Mouse (Mus musculus) lung, embryonic 14.5 days (tissue): Measurements from ENCODE around the gene Neb. TPM values are rescaled to one million over a fixed set of nuclear protein-coding genes. Genes with fewer than 3 reads are reported as not detected.

ENCODE experiments used
- ATAC-seq: fragments of 200-750 bp; cut with Nextera tagmentation; 2 replicates; pipeline ENCODE4 v1.8.0; 2017; ENCODE audit warnings: mild to moderate bottlenecking, moderate TSS enrichment, moderate library complexity; ENCODE audit not compliant: insufficient read depth
- DNase-seq: peaks from one replicate; pipeline ENCODE4 v3.0.0-alpha.2; 2015
- H3K27ac ChIP-seq: fragments of 300-500 bp; sonication (generic); 2 replicates; pipeline ENCODE4 v1.5.1; 2014; ENCODE audit warnings: low read depth, mild to moderate bottlenecking, moderate library complexity
- H3K27me3 ChIP-seq: fragments of 300-500 bp; sonication (generic); 2 replicates; pipeline ENCODE4 v1.6.1; 2014; ENCODE audit warnings: low read length, control low read depth; ENCODE audit not compliant: insufficient read depth
- H3K36me3 ChIP-seq: fragments of 300-500 bp; sonication (generic); 2 replicates; pipeline ENCODE4 v1.6.1; 2014; ENCODE audit warnings: control low read depth; ENCODE audit not compliant: insufficient read depth
- H3K4me1 ChIP-seq: fragments of 300-500 bp; sonication (generic); 2 replicates; pipeline ENCODE4 v1.6.1; 2014; ENCODE audit warnings: antibody characterized with exemption, control low read depth; ENCODE audit not compliant: insufficient read depth
- H3K4me2 ChIP-seq: fragments of 300-500 bp; sonication (generic); 2 replicates; pipeline ENCODE4 v1.6.1; 2014; ENCODE audit warnings: mild to moderate bottlenecking
- H3K4me3 ChIP-seq: fragments of 300-500 bp; sonication (generic); 2 replicates; pipeline ENCODE4 v1.5.1; 2014; ENCODE audit warnings: low read depth, low read length
- H3K9ac ChIP-seq: fragments of 300-500 bp; sonication (generic); 2 replicates; pipeline ENCODE4 v1.6.1; 2014
- H3K9me3 ChIP-seq: fragments of 300-500 bp; sonication (generic); 2 replicates; pipeline ENCODE4 v1.6.1; 2016; ENCODE audit warnings: low read depth, low read length, control low read depth
- CTCF ChIP-seq: IDR thresholded peaks from 2 replicates; pipeline ENCODE4 v1.5.1; 2016; ENCODE audit warnings: antibody characterized with exemption, low read depth
- WGBS: fragments of 180-500 bp; shearing (Covaris S2); extraction: QIAGEN DNeasy Blood & Tissue Kit; methylation state at CpG from one replicate; pipeline ENCODE4 v1.1.7; 2014; 5-methylcytosine and 5-hydroxymethylcytosine counted together
- polyA plus RNA-seq: library from polyadenylated mRNA; unstranded; fragments of >200 nt; fragmentation: Nextera tagmentation; extraction: Ambion mirVana; gene quantifications from 2 replicates; pipeline ENCODE4 v1.2.1, GENCODE M21; 2014

The Neb gene
- polyA plus RNA-seq, 1 experiment from 2014 or later, result 0.59 TPM

GRCm38 (mm10) chr2:52272146-52272545 is 106.1 kb downstream of the Neb start:
- no peak for TF ChIP-seq CTCF
- DNase-seq (no peak), ATAC-seq (no peak)

GRCm38 (mm10) chr2:52270911-52271310 is 107.4 kb downstream of the Neb start:
- H3K9me3 ChIP-seq, result no peaks in the 10 kb centered on the region
- DNase-seq (no peak), ATAC-seq (no peak)
- H3K4me3 ChIP-seq, result no peak overlapping the region
- H3K27me3 ChIP-seq, result no peaks in the 10 kb centered on the region
- no peak overlapping the region for H3K27ac ChIP-seq
- WGBS, result 88% methylated on average over 8 of the region's 8 CpGs
- no peak for TF ChIP-seq CTCF
- H3K4me2 ChIP-seq, result no peak overlapping the region
- H3K4me1 ChIP-seq, result no peaks in the 10 kb centered on the region
- no peaks in the 10 kb centered on the region for H3K36me3 ChIP-seq
- no peak overlapping the region for H3K9ac ChIP-seq

More at GRCm38 (mm10) chr2:52272146-52272545, 106.1 kb downstream of the Neb start:
- Histone ChIP-seq H3K27me3 (no peaks in the 10 kb centered on the region), H3K27ac (no peak overlapping the region), H3K4me3 (no peak overlapping the region), H3K9ac (no peak overlapping the region), H3K9me3 (no peaks in the 10 kb centered on the region), H3K4me2 (no peak overlapping the region), H3K36me3 (no peaks in the 10 kb centered on the region), H3K4me1 (no peaks in the 10 kb centered on the region)
- WGBS, result 46% methylated on average over 1 of the region's 1 CpGs

GRCm38 (mm10) chr2:52262149-52262548 is 116.1 kb downstream of the Neb start:
- H3K4me3 ChIP-seq, result no peak overlapping the region
- no peak overlapping the region for H3K27ac ChIP-seq
- TF ChIP-seq CTCF, result peak; percentile 81
- no peaks in the 10 kb centered on the region for H3K9me3 ChIP-seq
- DNase-seq (peak; percentile 77), ATAC-seq (0 out of 2 replicates have a peak, but pooled peaks have one; percentile 49)
- 33% methylated on average over 2 of the region's 2 CpGs for WGBS
- no peak overlapping the region for H3K9ac ChIP-seq
- H3K4me1 ChIP-seq, result no peaks in the 10 kb centered on the region
- H3K4me2 ChIP-seq, result no peak overlapping the region
- no peaks in the 10 kb centered on the region for H3K27me3 ChIP-seq
- no peaks in the 10 kb centered on the region for H3K36me3 ChIP-seq

- Histone ChIP-seq H3K27ac (no peak overlapping the region), H3K9ac (no peak overlapping the region), H3K4me1 (no peaks in the 10 kb centered on the region), H3K36me3 (no peaks in the 10 kb centered on the region), H3K4me2 (no peak overlapping the region), H3K4me3 (no peak overlapping the region), H3K9me3 (no peaks in the 10 kb centered on the region), H3K27me3 (no peaks in the 10 kb centered on the region)
- no peak for ATAC-seq
- TF ChIP-seq CTCF, result no peak
- 45% methylated on average over 1 of the region's 1 CpGs for WGBS
- no peak for DNase-seq
Measured at GRCm38 (mm10) chr2:52252037-52252436, 126.2 kb downstream of the Neb start.

GRCm38 (mm10) chr2:52248316-52248826 is 129.9 kb downstream of the Neb start:
- ATAC-seq, result no peak
- Histone ChIP-seq H3K9me3 (no peaks in the 10 kb centered on the region), H3K4me3 (no peak overlapping the region), H3K4me2 (no peak overlapping the region), H3K27me3 (no peaks in the 10 kb centered on the region), H3K9ac (no peak overlapping the region), H3K27ac (no peak overlapping the region), H3K4me1 (no peaks in the 10 kb centered on the region), H3K36me3 (no peaks in the 10 kb centered on the region)
- 49% methylated on average over 9 of the region's 9 CpGs for WGBS
- DNase-seq, result no peak
- TF ChIP-seq CTCF, result no peak

- Histone ChIP-seq H3K9ac (no peak overlapping the region), H3K4me2 (no peak overlapping the region), H3K36me3 (no peaks in the 10 kb centered on the region), H3K27ac (no peak overlapping the region), H3K27me3 (no peaks in the 10 kb centered on the region), H3K4me1 (no peaks in the 10 kb centered on the region), H3K4me3 (no peak overlapping the region), H3K9me3 (no peaks in the 10 kb centered on the region)
- ATAC-seq (no peak), DNase-seq (no peak)
- TF ChIP-seq CTCF, result no peak
- WGBS, result 81% methylated on average over 5 of the region's 5 CpGs
Measured at GRCm38 (mm10) chr2:52245091-52245490, 133.2 kb downstream of the Neb start.

- ATAC-seq, result no peak
- no peak for DNase-seq
Measured at GRCm38 (mm10) chr2:52242691-52243090, 135.6 kb downstream of the Neb start.

GRCm38 (mm10) chr2:52237892-52238291 is 140.4 kb downstream of the Neb start:
- no peak overlapping the region for H3K4me3 ChIP-seq
- TF ChIP-seq CTCF, result no peak
- H3K9me3 ChIP-seq, result no peaks in the 10 kb centered on the region
- no peak for DNase-seq
- H3K4me2 ChIP-seq, result no peak overlapping the region
- no peak overlapping the region for H3K9ac ChIP-seq
- H3K4me1 ChIP-seq, result no peaks in the 10 kb centered on the region
- ATAC-seq, result no peak
- H3K27me3 ChIP-seq, result no peaks in the 10 kb centered on the region
- no peak overlapping the region for H3K27ac ChIP-seq
- WGBS, result 30% methylated on average over 5 of the region's 5 CpGs
- H3K36me3 ChIP-seq, result no peaks in the 10 kb centered on the region

More at GRCm38 (mm10) chr2:52242691-52243090, 135.6 kb downstream of the Neb start:
- no peaks in the 10 kb centered on the region for H3K4me1 ChIP-seq
- no peaks in the 10 kb centered on the region for H3K27me3 ChIP-seq
- TF ChIP-seq CTCF, result no peak
- H3K4me3 ChIP-seq, result no peak overlapping the region
- H3K4me2 ChIP-seq, result no peak overlapping the region
- H3K36me3 ChIP-seq, result no peaks in the 10 kb centered on the region
- H3K27ac ChIP-seq, result no peak overlapping the region
- H3K9ac ChIP-seq, result no peak overlapping the region
- H3K9me3 ChIP-seq, result no peaks in the 10 kb centered on the region
- WGBS, result 79% methylated on average over 1 of the region's 1 CpGs
